Mouse (Mus musculus) heart, adult 2 months (tissue): ENCODE data around the gene Scnn1a. TPM values are rescaled to one million over a fixed set of nuclear protein-coding genes. Genes with fewer than 3 reads are reported as not detected.

ENCODE experiments used
- DNase-seq, 2 experiments: peaks; one replicate each; pipeline ENCODE4 v3.0.0; 2021
- H3K27ac ChIP-seq: fragments of 200-600 bp; 2 replicates; pipeline ENCODE4 v1.8.1; 2022
- H3K27me3 ChIP-seq: fragments of 200-500 bp; 2 replicates; pipeline ENCODE4 v1.6.1; 2012; ENCODE audit warnings: mild to moderate bottlenecking, low read length, inconsistent platforms, mixed read lengths; ENCODE audit not compliant: control insufficient read depth, insufficient read depth
- H3K36me3 ChIP-seq: fragments of 200-500 bp; 2 replicates; pipeline ENCODE4 v1.6.1; 2012; ENCODE audit warnings: low read length, inconsistent platforms; ENCODE audit not compliant: control insufficient read depth, insufficient read depth
- H3K4me1 ChIP-seq: fragments of 200-500 bp; 2 replicates; pipeline ENCODE4 v1.6.1; 2011; ENCODE audit warnings: low read length; ENCODE audit not compliant: control insufficient read depth, insufficient read depth
- H3K4me3 ChIP-seq: fragments of 200-600 bp; 2 replicates; pipeline ENCODE4 v1.8.1; 2022
- H3K79me2 ChIP-seq: fragments of 200-500 bp; replicated peaks from 2 replicates; pipeline ENCODE4 v1.6.1; 2012; ENCODE audit warnings: mild to moderate bottlenecking, inconsistent platforms, low read length, moderate library complexity, mixed read lengths; ENCODE audit not compliant: control insufficient read depth, insufficient read depth
- H3K9ac ChIP-seq: fragments of 200-500 bp; 2 replicates; pipeline ENCODE4 v1.6.1; 2012; ENCODE audit warnings: low read depth, mild to moderate bottlenecking, control low read depth, inconsistent platforms, low read length, mixed read lengths
- CTCF ChIP-seq: fragments of 200-600 bp; IDR thresholded peaks from 2 replicates; pipeline ENCODE4 v1.8.1; 2022; ENCODE audit warnings: antibody characterized with exemption, mild to moderate bottlenecking, moderate library complexity
- EP300 ChIP-seq: fragments of 200-500 bp; IDR thresholded peaks from 2 replicates; pipeline ENCODE4 v1.6.1; 2011; ENCODE audit warnings: low read depth, low read length, control low read depth; ENCODE audit not compliant: insufficient read depth
- POLR2A ChIP-seq: fragments of 200-500 bp; IDR thresholded peaks from 2 replicates; pipeline ENCODE4 v1.6.1; 2011; ENCODE audit warnings: mild to moderate bottlenecking, low read depth, low read length, control low read depth; ENCODE audit not compliant: insufficient read depth
- WGBS: fragments of 180-500 bp; shearing (Covaris S2); methylation state at CpG from one replicate; pipeline ENCODE4 v1.1.7; 2018; 5-methylcytosine and 5-hydroxymethylcytosine counted together
- intact Hi-C: fragments of 180-260 bp; cut with DNase I; formaldehyde crosslinking; loops from one replicate; pipeline ENCODE4 v1.15.1; 2025
- polyA plus RNA-seq: library from polyadenylated mRNA; depleted of rRNA; stranded (reverse); fragments of >200 nt; gene quantifications from 2 replicates; pipeline ENCODE4 v1.2.3, GENCODE M21; 2012
- total RNA-seq, 2 experiments: library from RNA; stranded (reverse); gene quantifications; 2 replicates each; pipeline ENCODE4 v1.2.3; 2021

Scnn1a gene
- total and polyA plus RNA-seq, 3 experiments = 0.37 to 3.1 (median 0.75) TPM

GRCm38 (mm10) chr6:125333112-125333899 is 12.8 kb downstream of the Scnn1a start:
- no peak for DNase-seq
- Histone ChIP-seq H3K9ac (no peak overlapping the region), H3K79me2 (no peaks in the 10 kb centered on the region), H3K27ac (no peak overlapping the region), H3K36me3 (no peaks in the 10 kb centered on the region), H3K27me3 (no peaks in the 10 kb centered on the region), H3K4me1 (no peaks in the 10 kb centered on the region; the same call in 1 of the 2 replicates), H3K4me3 (no peak overlapping the region)
- intact Hi-C loops = no loop called here
- WGBS = 72% methylated on average over 14 of the region's 14 CpGs
- TF ChIP-seq POLR2A = no peak
- no peak for TF ChIP-seq EP300
- no peak for TF ChIP-seq CTCF

GRCm38 (mm10) chr6:125334356-125334755 is 13.9 kb downstream of the Scnn1a start:
- intact Hi-C loops = no loop called here
- DNase-seq = no peak
- H3K27ac ChIP-seq = no peak overlapping the region
- no peak overlapping the region for H3K4me3 ChIP-seq
- no peaks in the 10 kb centered on the region for H3K36me3 ChIP-seq
- no peaks in the 10 kb centered on the region for H3K79me2 ChIP-seq
- no peaks in the 10 kb centered on the region for H3K27me3 ChIP-seq
- WGBS = 83% methylated on average over 2 of the region's 2 CpGs
- TF ChIP-seq EP300 (no peak), CTCF (no peak), POLR2A (no peak)
- no peak overlapping the region for H3K9ac ChIP-seq
- H3K4me1 ChIP-seq = peaks cover 8% of the 10 kb centered on the region

GRCm38 (mm10) chr6:125338791-125339660 is 18.6 kb downstream of the Scnn1a start:
- no peaks in the 10 kb centered on the region for H3K36me3 ChIP-seq
- no peak overlapping the region for H3K4me3 ChIP-seq
- no peaks in the 10 kb centered on the region for H3K27me3 ChIP-seq
- WGBS = 52% methylated on average over 9 of the region's 9 CpGs
- peaks cover 16% of the 10 kb centered on the region for H3K4me1 ChIP-seq
- no peak overlapping the region for H3K9ac ChIP-seq
- TF ChIP-seq POLR2A (no peak), CTCF (no peak), EP300 (0 out of 2 replicates have a peak, but pooled peaks have one; percentile 27)
- intact Hi-C loops = no loop called here
- no peak for DNase-seq
- H3K27ac ChIP-seq = peak overlapping the region; percentile 81
- H3K79me2 ChIP-seq = no peaks in the 10 kb centered on the region

- 45% methylated on average over 5 of the region's 5 CpGs for WGBS
- H3K4me3 ChIP-seq = no peak overlapping the region
- no peaks in the 10 kb centered on the region for H3K27me3 ChIP-seq
- H3K27ac ChIP-seq = peak overlapping the region; percentile 72
- peak overlapping the region; percentile 16; the same call in 1 of the 2 replicates for H3K9ac ChIP-seq
- no peaks in the 10 kb centered on the region for H3K36me3 ChIP-seq
- intact Hi-C loops = no loop called here
- peaks cover 20% of the 10 kb centered on the region for H3K4me1 ChIP-seq
- 0 out of 2 replicates have a peak, but pooled peaks have one; percentile 37 for TF ChIP-seq EP300
- TF ChIP-seq POLR2A = no peak
- H3K79me2 ChIP-seq = no peaks in the 10 kb centered on the region
- DNase-seq = no peak
These were observed 19.8 kb downstream of the Scnn1a start for GRCm38 (mm10) chr6:125340244-125340643.

- intact Hi-C loops = no loop called here
- no peak overlapping the region for H3K27ac ChIP-seq
- H3K4me3 ChIP-seq = no peak overlapping the region
- 76% methylated on average over 3 of the region's 3 CpGs for WGBS
- H3K36me3 ChIP-seq = no peaks in the 10 kb centered on the region
- H3K4me1 ChIP-seq = peaks cover 20% of the 10 kb centered on the region
- no peak for TF ChIP-seq POLR2A
- no peak for TF ChIP-seq CTCF
- TF ChIP-seq EP300 = no peak
- DNase-seq = no peak
- no peak overlapping the region for H3K9ac ChIP-seq
- no peaks in the 10 kb centered on the region for H3K27me3 ChIP-seq
- H3K79me2 ChIP-seq = no peaks in the 10 kb centered on the region
These were observed 21.7 kb downstream of the Scnn1a start for GRCm38 (mm10) chr6:125342198-125342597.
